Mouse (Mus musculus): ENCODE results near the gene Ptchd4.

GRCm38 (mm10) chr17:42303062-42303577 is 12.6 kb upstream of the Ptchd4 start:
- TF ChIP-seq CTCF (IDR thresholded peaks at IDR 0.05; ENCODE audit: insufficient read depth, low read length) (no peak), POLR2A (IDR thresholded peaks at IDR 0.05; ENCODE audit: borderline replicate concordance, extremely low read depth, low read depth, low read length) (no peak)

Measured in lung, adult 2 months (tissue).